Mouse (Mus musculus) neutrophil, adult 5-6 weeks (primary cell): Measurements from ENCODE around the gene Sun1. TPM values are rescaled to one million over a fixed set of nuclear protein-coding genes. Genes with fewer than 3 reads are reported as not detected.

Experiments used
- total RNA-seq: library from RNA; stranded (forward); fragments of 200-1000 nt; gene quantifications from 2 replicates; pipeline ENCODE4 v1.2.3, GENCODE M21; 2017

Sun1 gene
- total RNA-seq, 1 experiment from 2014 or later, result 72.3 TPM

Other genes with a start within 250 kb of the Sun1 start
- 0.25 TPM in 1 of 2 replicates, not detected in the other for gene Pdgfa, start 203.3 kb upstream of the Sun1 start, total RNA-seq
- not detected in 2 replicates for gene Prkar1b, start 50.6 kb upstream of the Sun1 start, total RNA-seq
- 7.2 and 10.3 TPM in 2 replicates for gene Dnaaf5, start 50.4 kb upstream of the Sun1 start, total RNA-seq
- gene Get4, start 51.7 kb downstream of the Sun1 start, total RNA-seq, result 16.6 and 17.3 TPM in 2 replicates
- gene Adap1, start 125.0 kb downstream of the Sun1 start, total RNA-seq, result 20.8 and 21.1 TPM in 2 replicates
- gene Cox19, start 150.8 kb downstream of the Sun1 start, total RNA-seq, result 14.4 and 17.2 TPM in 2 replicates
- not detected in 2 replicates for gene Cyp2w1, start 152.0 kb downstream of the Sun1 start, total RNA-seq
- 44.6 and 45.5 TPM in 2 replicates for gene Gpr146, start 177.1 kb downstream of the Sun1 start, total RNA-seq
- gene C130050O18Rik, start 204.6 kb downstream of the Sun1 start, total RNA-seq, result 40.3 and 41.1 TPM in 2 replicates
- gene Gper1, start 222.5 kb downstream of the Sun1 start, total RNA-seq, result 0.12 and 0.98 TPM in 2 replicates